Mouse (Mus musculus) embryonic facial prominence, embryonic 14.5 days (tissue): ENCODE measurements around the gene Olfr532. TPM values are rescaled to one million over a fixed set of nuclear protein-coding genes. Genes with fewer than 3 reads are reported as not detected.
"Not testable (repeated sequence)": the region's sequence is repeated elsewhere in the genome, so short reads cannot be mapped to it uniquely, and the experiment has no call there.

Source experiments
- ATAC-seq: fragments of 200-750 bp; cut with Nextera tagmentation; 2 replicates; pipeline ENCODE4 v1.8.0; 2017; ENCODE audit warnings: low read depth, moderate number of reproducible peaks, moderate TSS enrichment
- DNase-seq: peaks from one replicate; pipeline ENCODE4 v3.0.0-alpha.2; 2015; ENCODE audit warnings: low spot score
- H3K27ac ChIP-seq: fragments of 300-500 bp; sonication (generic); replicated peaks from 2 replicates; pipeline ENCODE4 v1.5.1; 2014; ENCODE audit warnings: low read depth, mild to moderate bottlenecking, low read length, moderate library complexity
- H3K27me3 ChIP-seq: fragments of 300-500 bp; sonication (generic); replicated peaks from 2 replicates; pipeline ENCODE4 v1.6.1; 2014; ENCODE audit warnings: low read length; ENCODE audit not compliant: control insufficient read depth, insufficient read depth
- H3K36me3 ChIP-seq: fragments of 300-500 bp; sonication (generic); 2 replicates; pipeline ENCODE4 v1.6.1; 2014; ENCODE audit warnings: low read length, mixed read lengths; ENCODE audit not compliant: control insufficient read depth, insufficient read depth
- H3K4me1 ChIP-seq: fragments of 300-500 bp; sonication (generic); 2 replicates; pipeline ENCODE4 v1.6.1; 2014; ENCODE audit warnings: antibody characterized with exemption, low read length; ENCODE audit not compliant: control insufficient read depth, insufficient read depth
- H3K4me2 ChIP-seq: fragments of 300-500 bp; sonication (generic); 2 replicates; pipeline ENCODE4 v1.6.1; 2014; ENCODE audit warnings: low read depth, mild to moderate bottlenecking, low read length, moderate library complexity, mixed read lengths
- H3K4me3 ChIP-seq: fragments of 300-500 bp; sonication (generic); 2 replicates; pipeline ENCODE4 v1.5.1; 2014; ENCODE audit warnings: low read depth, mild to moderate bottlenecking, low read length
- H3K9ac ChIP-seq: fragments of 300-500 bp; sonication (generic); 2 replicates; pipeline ENCODE4 v1.6.1; 2014; ENCODE audit warnings: low read depth, mild to moderate bottlenecking, low read length, moderate library complexity, mixed read lengths
- H3K9me3 ChIP-seq: fragments of 300-500 bp; sonication (generic); 2 replicates; pipeline ENCODE4 v1.6.1; 2016; ENCODE audit warnings: low read length; ENCODE audit not compliant: control insufficient read depth
- WGBS: fragments of 180-500 bp; shearing (Covaris S2); extraction: QIAGEN DNeasy Blood & Tissue Kit; methylation state at CpG from one replicate; pipeline ENCODE4 v1.1.7; 2014; 5-methylcytosine and 5-hydroxymethylcytosine counted together
- polyA plus RNA-seq: library from polyadenylated mRNA; unstranded; fragments of >200 nt; fragmentation: Nextera tagmentation; extraction: Ambion mirVana; gene quantifications from 2 replicates; pipeline ENCODE4 v1.2.1, GENCODE M21; 2014

Gene Olfr532
- not detected in 2 replicates for polyA plus RNA-seq

GRCm38 (mm10) chr7:140421539-140421938, at the start of gene Olfr532:
Gene Olfr532 (minus strand): TSS chr7:140421639.
- DNase-seq: no peak
- Histone ChIP-seq H3K4me3 (no peak within 1 kb of the TSS), H3K36me3 (no peaks in the 10 kb centered on the region), H3K9ac (no peak within 1 kb of the TSS), H3K27ac (no peak within 1 kb of the TSS), H3K4me1 (no peaks in the 10 kb centered on the region), H3K27me3 (no peaks in the 10 kb centered on the region), H3K9me3 (no peaks in the 10 kb centered on the region), H3K4me2 (no peak within 1 kb of the TSS)
- ATAC-seq: no peak
- 92% methylated on average over 1 of the region's 1 CpGs for WGBS

GRCm38 (mm10) chr7:140463070-140463469, 41.6 kb upstream of the Olfr532 start, which contains the start of gene Olfr533:
Gene Olfr533 (plus strand): TSS chr7:140463370.
- H3K4me2 ChIP-seq, H3K27ac ChIP-seq, H3K9ac ChIP-seq, H3K36me3 ChIP-seq, H3K9me3 ChIP-seq, ATAC-seq, DNase-seq, H3K4me1 ChIP-seq, H3K27me3 ChIP-seq, H3K4me3 ChIP-seq: not testable (repeated sequence)
- 60% methylated on average over 1 of the region's 1 CpGs for WGBS

- WGBS: 73% methylated on average over 1 of the region's 1 CpGs
- H3K27ac ChIP-seq: no peak overlapping the region
- no peaks in the 10 kb centered on the region for H3K4me1 ChIP-seq
- no peak overlapping the region for H3K4me3 ChIP-seq
- DNase-seq (no peak), ATAC-seq (no peak)
- H3K9ac ChIP-seq: no peak overlapping the region
- H3K4me2 ChIP-seq: no peak overlapping the region
- H3K27me3 ChIP-seq: no peaks in the 10 kb centered on the region
- H3K36me3 ChIP-seq: no peaks in the 10 kb centered on the region
- H3K9me3 ChIP-seq: no peaks in the 10 kb centered on the region
These were observed 21.7 kb upstream of the Olfr532 start for GRCm38 (mm10) chr7:140443141-140443540.

- H3K27ac ChIP-seq: no peak within 1 kb of the TSS
- DNase-seq (no peak), ATAC-seq (no peak)
- H3K36me3 ChIP-seq: no peaks in the 10 kb centered on the region
- H3K27me3 ChIP-seq: no peaks in the 10 kb centered on the region
- H3K4me1 ChIP-seq: no peaks in the 10 kb centered on the region
- H3K9ac ChIP-seq: no peak within 1 kb of the TSS
- H3K4me3 ChIP-seq: no peak within 1 kb of the TSS
- H3K4me2 ChIP-seq: no peak within 1 kb of the TSS
- WGBS: 92% methylated on average over 1 of the region's 1 CpGs
- H3K9me3 ChIP-seq: no peaks in the 10 kb centered on the region
These were observed 18.6 kb downstream of the Olfr532 start, which contains the start of gene Olfr531 for GRCm38 (mm10) chr7:140402818-140403217. Gene Olfr531 (minus strand): TSS chr7:140402918.

GRCm38 (mm10) chr7:140376911-140377310, 44.5 kb downstream of the Olfr532 start:
- no peak overlapping the region for H3K9ac ChIP-seq
- DNase-seq (no peak), ATAC-seq (no peak)
- H3K4me1 ChIP-seq: no peaks in the 10 kb centered on the region
- no peaks in the 10 kb centered on the region for H3K36me3 ChIP-seq
- H3K27me3 ChIP-seq: no peaks in the 10 kb centered on the region
- no peaks in the 10 kb centered on the region for H3K9me3 ChIP-seq
- H3K4me3 ChIP-seq: no peak overlapping the region
- no peak overlapping the region for H3K4me2 ChIP-seq
- no peak overlapping the region for H3K27ac ChIP-seq
- 95% methylated on average over 2 of the region's 2 CpGs for WGBS

GRCm38 (mm10) chr7:140376231-140376630, 45.2 kb downstream of the Olfr532 start, which contains the start of gene Olfr530:
Gene Olfr530 (minus strand): TSS chr7:140376331.
- no peaks in the 10 kb centered on the region for H3K36me3 ChIP-seq
- no peak within 1 kb of the TSS for H3K4me3 ChIP-seq
- no peak for DNase-seq
- 22% methylated on average over 1 of the region's 1 CpGs for WGBS
- no peak within 1 kb of the TSS for H3K9ac ChIP-seq
- no peak within 1 kb of the TSS for H3K4me2 ChIP-seq
- no peaks in the 10 kb centered on the region for H3K9me3 ChIP-seq
- no peaks in the 10 kb centered on the region for H3K4me1 ChIP-seq
- H3K27ac ChIP-seq: no peak within 1 kb of the TSS
- H3K27me3 ChIP-seq: no peaks in the 10 kb centered on the region
- no peak for ATAC-seq

GRCm38 (mm10) chr7:140374300-140374699, 47.1 kb downstream of the Olfr532 start:
- ATAC-seq: no peak
- Histone ChIP-seq H3K36me3 (no peaks in the 10 kb centered on the region), H3K9ac (no peak overlapping the region), H3K27me3 (no peaks in the 10 kb centered on the region), H3K4me2 (no peak overlapping the region), H3K27ac (no peak overlapping the region), H3K9me3 (no peaks in the 10 kb centered on the region), H3K4me3 (no peak overlapping the region), H3K4me1 (no peaks in the 10 kb centered on the region)
- 68% methylated on average over 4 of the region's 4 CpGs for WGBS
- DNase-seq: no peak

Other genes with a start within 250 kb of the Olfr532 start
- 0.20 and 0.22 TPM in 2 replicates for gene Olfr523, start 248.4 kb downstream of the Olfr532 start, polyA plus RNA-seq
- gene Olfr524, start 215.7 kb downstream of the Olfr532 start, polyA plus RNA-seq: 0.25 TPM in 1 of 2 replicates, not detected in the other
- gene Cd163l1, start 203.4 kb downstream of the Olfr532 start, polyA plus RNA-seq: 0.06 TPM in 1 of 2 replicates, not detected in the other
- not detected in 2 replicates for gene 5830411N06Rik, start 174.4 kb downstream of the Olfr532 start, polyA plus RNA-seq
- not detected in 2 replicates for gene Olfr525, start 100.8 kb downstream of the Olfr532 start, polyA plus RNA-seq
- not detected in 2 replicates for gene Olfr527, start 87.6 kb downstream of the Olfr532 start, polyA plus RNA-seq
- not detected in 2 replicates for gene Olfr60, start 60.0 kb downstream of the Olfr532 start, polyA plus RNA-seq
- not detected in 2 replicates for gene Olfr530, start 45.3 kb downstream of the Olfr532 start, polyA plus RNA-seq
- not detected in 2 replicates for gene Olfr531, start 18.7 kb downstream of the Olfr532 start, polyA plus RNA-seq
- gene Olfr533, start 41.7 kb upstream of the Olfr532 start, polyA plus RNA-seq: 0.25 TPM in 1 of 2 replicates, not detected in the other
- gene Olfr535, start 62.6 kb upstream of the Olfr532 start, polyA plus RNA-seq: not detected in 2 replicates
- 0.04 and 0.22 TPM in 2 replicates for gene Olfr536, start 85.8 kb upstream of the Olfr532 start, polyA plus RNA-seq
- gene Olfr538, start 146.2 kb upstream of the Olfr532 start, polyA plus RNA-seq: not detected in 2 replicates
- not detected in 2 replicates for gene Olfr46, start 179.6 kb upstream of the Olfr532 start, polyA plus RNA-seq
- gene Olfr61, start 207.3 kb upstream of the Olfr532 start, polyA plus RNA-seq: not detected in 2 replicates
- gene Olfr53, start 224.8 kb upstream of the Olfr532 start, polyA plus RNA-seq: not detected in 2 replicates
- 0.20 TPM in 1 of 2 replicates, not detected in the other for gene Olfr539, start 238.3 kb upstream of the Olfr532 start, polyA plus RNA-seq